Comparison of ENCODE assay signal across 24 mouse cellular contexts in the genomic region with DNA sequence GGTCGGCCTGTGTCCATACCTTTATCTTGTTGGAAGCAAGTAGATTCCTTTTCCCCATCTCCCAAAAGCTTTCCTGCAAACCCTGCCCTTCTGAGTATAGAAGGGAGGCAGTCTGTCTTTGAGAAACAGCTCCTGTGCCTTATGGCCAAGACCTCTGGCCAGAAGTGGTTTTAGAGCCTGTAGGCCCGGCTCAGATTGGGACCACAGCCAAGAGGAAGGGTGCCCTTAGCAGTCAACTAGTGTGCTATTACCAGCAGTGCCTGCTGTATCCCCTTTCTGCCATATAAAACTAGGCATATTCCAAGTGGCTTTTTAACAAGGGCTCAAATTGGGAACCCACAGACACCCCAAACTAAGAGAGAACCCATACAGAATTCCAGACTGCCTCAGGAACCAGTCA. TPM values are rescaled to one million over a fixed set of nuclear protein-coding genes. Genes with fewer than 3 reads are reported as not detected.
DNase-seq lines count a peak whose midpoint lies in the region; ATAC-seq and TF ChIP-seq lines count a peak whose summit lies in the region.
"Had no signal": no experiment of that assay in that cellular context is flagged by ENCODE, and none has a peak within 500 bp of the region (broad histone marks: within the 10 kb centered on the region; RNA-seq: fewer than 3 reads in every experiment).

No protein-coding gene starts in this region.

- no peaks in the 10 kb centered on the region for H3K9me3 ChIP-seq in kidney, embryonic 15.5 days (replicated peaks)
- H3K9me3 ChIP-seq: embryonic facial prominence, embryonic 12.5 days; heart, embryonic 12.5 days; hindbrain, embryonic 10.5 days had no signal

- H3K36me3 ChIP-seq in kidney, embryonic 15.5 days, result no peaks in the 10 kb centered on the region
- H3K36me3 ChIP-seq: heart, embryonic 12.5 days; hindbrain, embryonic 10.5 days had no signal

- DNase-seq in gastrocnemius, adult 2 months, result peak; percentile 82
- no peak for DNase-seq in gastrocnemius, postnatal 25 days
- peak; percentile 63 for DNase-seq in kidney, postnatal 10 days
- peak; percentile 55 for DNase-seq in gastrocnemius, postnatal 14 days
- DNase-seq in lung, postnatal 36 days, result peak; percentile 49
- DNase-seq in cerebellum, postnatal 10 days, result no peak
- DNase-seq in layer of hippocampus, adult 9-11 months, result no peak
- DNase-seq: cerebellum, adult 18-20 months; liver; liver, postnatal 0 days; spleen, adult 18-20 months; thymus, adult 18-20 months had no signal

- H3K4me1 ChIP-seq in kidney, embryonic 15.5 days, result peaks cover 23% of the 10 kb centered on the region

- no peak overlapping the region for H3K4me2 ChIP-seq in kidney, embryonic 15.5 days
- H3K4me2 ChIP-seq: embryonic facial prominence, embryonic 12.5 days; heart, embryonic 12.5 days had no signal

- H3K27me3 ChIP-seq in kidney, embryonic 15.5 days, result no peaks in the 10 kb centered on the region
- H3K27me3 ChIP-seq: embryonic facial prominence, embryonic 12.5 days; heart, embryonic 12.5 days had no signal

- 72% methylated on average over 2 of the region's 2 CpGs for WGBS in kidney, embryonic 15.5 days

- peak overlapping the region; percentile 21; the same call in 1 of the 2 replicates for H3K27ac ChIP-seq in gastrocnemius, adult 2 months
- H3K27ac ChIP-seq in kidney, embryonic 15.5 days, result no peak overlapping the region
- H3K27ac ChIP-seq: embryonic facial prominence, embryonic 12.5 days had no signal

- intact Hi-C loops in gastrocnemius, adult 2 months (cut with DNase I), result loop anchor here (5.0 kb wide), 1 partner anchor 43 kb away; no protein-coding TSS in a partner anchor
- intact Hi-C loops in gastrocnemius, postnatal 14 days (cut with DNase I; ENCODE audit: low total_unique reads), result no loop called here

- ATAC-seq in kidney, embryonic 15.5 days (replicated peaks; ENCODE audit: low FRiP score), result no peak
- ATAC-seq: forebrain, embryonic 16.5 days; inflammation-experienced regulatory T-cells, adult 6 months; liver, postnatal 0 days had no signal

- no peak overlapping the region for H3K4me3 ChIP-seq in gastrocnemius, adult 2 months
- no peak overlapping the region for H3K4me3 ChIP-seq in kidney, embryonic 15.5 days (replicated peaks)
- H3K4me3 ChIP-seq: embryonic facial prominence, embryonic 12.5 days; heart, embryonic 12.5 days; hindbrain, embryonic 10.5 days had no signal

- no peak overlapping the region for H3K9ac ChIP-seq in kidney, embryonic 15.5 days
- H3K9ac ChIP-seq: embryonic facial prominence, embryonic 12.5 days; heart, embryonic 12.5 days; liver, postnatal 0 days had no signal

- no peak for TF ChIP-seq CTCF in gastrocnemius, adult 2 months (IDR thresholded peaks at IDR 0.05)

RNA-seq across cellular contexts. Expression of a gene that starts 49.6 kb away (rescaled TPM):
- under 1 TPM; 0.33 to 0.61 TPM for total RNA-seq in gastrocnemius, adult 2 months (2021)
- total RNA-seq in gastrocnemius, postnatal 25 days (2021), result 1 to 10 TPM in 1 of 2 experiments, under 1 TPM in 1; 0.51 to 2.4 TPM
- polyA plus RNA-seq in kidney, embryonic 15.5 days (2015; fragmentation: Nextera tagmentation; extraction: Ambion mirVana), result 6.9 and 7.8 TPM in 2 replicates
- 1 to 10 TPM in 1 of 2 experiments, under 1 TPM in 1; 0.40 to 1.5 TPM for total RNA-seq in gastrocnemius, postnatal 14 days (2021)

RNA-seq across cellular contexts. Expression of a gene that starts 52.7 kb away (rescaled TPM):
- not detected for total RNA-seq in gastrocnemius, adult 2 months (2021)
- total RNA-seq in gastrocnemius, postnatal 25 days (2021), result not detected
- not detected in 2 replicates for polyA plus RNA-seq in kidney, embryonic 15.5 days (2015; fragmentation: Nextera tagmentation; extraction: Ambion mirVana)
- not detected for total RNA-seq in gastrocnemius, postnatal 14 days (2021)
- total RNA-seq: common myeloid progenitor, adult 5-6 weeks; left cerebral cortex, postnatal 36 days; megakaryocyte-erythroid progenitor cell, adult 5-6 weeks had no signal
- polyA plus RNA-seq: C2C12; embryonic facial prominence, embryonic 12.5 days; forebrain, embryonic 16.5 days; heart, embryonic 12.5 days; hindbrain, embryonic 10.5 days; liver, postnatal 0 days; neural tube, embryonic 11.5 days; stomach, embryonic 14.5 days had no signal

RNA-seq across cellular contexts. Expression of a gene that starts 54.9 kb away (rescaled TPM):
- total RNA-seq in gastrocnemius, adult 2 months (2021), result not detected
- not detected for total RNA-seq in gastrocnemius, postnatal 25 days (2021)
- polyA plus RNA-seq in kidney, embryonic 15.5 days (2015; fragmentation: Nextera tagmentation; extraction: Ambion mirVana), result not detected in 2 replicates
- not detected for total RNA-seq in gastrocnemius, postnatal 14 days (2021)
- total RNA-seq: common myeloid progenitor, adult 5-6 weeks; left cerebral cortex, postnatal 36 days; megakaryocyte-erythroid progenitor cell, adult 5-6 weeks had no signal
- polyA plus RNA-seq: C2C12; embryonic facial prominence, embryonic 12.5 days; forebrain, embryonic 16.5 days; heart, embryonic 12.5 days; hindbrain, embryonic 10.5 days; inflammation-experienced regulatory T-cells, adult 6 months; liver, postnatal 0 days; neural tube, embryonic 11.5 days; stomach, embryonic 14.5 days had no signal

Comparison
In these comparisons a context has a peak if more than half of its experiments do, and no peak if none do; other contexts are left out.
1. DNase-seq: peak in gastrocnemius, adult 2 months (single experiment), kidney, postnatal 10 days (single experiment), gastrocnemius, postnatal 14 days (single experiment) and lung, postnatal 36 days (single experiment); none in gastrocnemius, postnatal 25 days (single experiment), cerebellum, postnatal 10 days (0 of 2) and layer of hippocampus, adult 9-11 months (single experiment).